Mouse (Mus musculus): Measurements from ENCODE around the gene P2rx1. TPM values are rescaled to one million over a fixed set of nuclear protein-coding genes. Genes with fewer than 3 reads are reported as not detected.

P2rx1 gene
- 542 and 648 TPM in 2 replicates for polyA plus RNA-seq (2012; rRNA removed)

DNA sequence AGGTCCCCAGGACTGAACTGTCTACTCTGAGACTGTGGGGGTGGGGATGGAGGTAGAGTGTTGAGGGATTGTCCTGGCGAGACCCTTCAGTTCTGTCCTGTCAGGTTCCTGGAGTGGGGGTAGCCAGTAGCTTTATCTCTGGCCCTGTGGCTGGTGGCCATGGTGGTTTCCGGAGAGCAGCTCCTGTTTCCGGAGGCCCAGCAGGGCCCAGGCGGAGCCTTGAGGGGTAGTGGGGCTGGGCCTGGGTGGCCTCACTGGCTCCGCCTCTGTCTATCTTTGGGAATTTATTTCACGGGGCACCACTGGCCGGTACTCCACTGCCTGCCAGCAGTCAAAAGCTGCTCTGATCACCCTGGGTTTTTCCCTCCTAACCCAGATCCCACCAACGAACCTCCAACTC, at the start of gene P2rx1:
TSS of gene P2rx1 (plus strand) at position 333 of the 400 bp plus-strand sequence.
- DNase-seq (ENCODE audit: low spot score): no peak

DNA sequence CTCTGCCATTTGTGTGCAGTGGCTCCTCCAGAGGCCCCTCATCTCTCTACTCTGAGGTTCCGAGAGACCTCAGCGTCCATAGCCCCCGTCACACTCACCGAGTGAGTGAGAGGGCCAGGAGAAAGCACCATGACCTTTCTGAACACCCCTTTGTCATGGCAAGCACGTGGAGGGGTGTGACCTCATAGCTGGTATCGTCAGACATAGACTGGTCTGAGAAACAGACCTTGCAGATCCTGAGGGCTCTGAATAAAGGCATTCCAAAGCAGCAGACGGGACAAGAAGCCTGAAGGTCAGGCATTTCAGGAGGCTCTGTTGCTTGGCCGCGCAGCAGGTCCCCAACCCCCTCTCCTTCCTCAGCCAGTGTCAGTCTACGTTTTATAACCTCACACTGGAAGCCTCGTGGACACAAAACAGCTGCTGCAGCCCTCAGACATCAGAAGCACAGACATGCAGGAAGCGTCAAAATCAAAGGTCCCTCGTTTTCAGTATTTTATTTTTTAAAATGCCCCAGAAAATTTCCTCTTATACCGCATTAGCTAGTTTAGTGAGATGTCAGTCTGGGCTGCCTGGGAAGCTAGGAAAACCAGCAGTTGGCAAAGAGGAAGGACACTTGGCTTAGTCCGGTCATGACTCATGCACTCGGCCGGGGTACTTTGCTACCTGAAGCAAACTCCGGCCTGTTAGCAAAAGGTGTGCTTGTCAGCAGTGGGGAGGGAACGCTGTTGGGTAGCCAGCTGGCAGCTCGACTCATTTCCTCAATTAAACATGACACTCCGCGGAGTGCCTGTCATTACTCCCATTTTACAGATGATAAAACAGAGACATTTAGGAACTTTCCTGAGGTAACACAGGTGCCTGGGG, 47.5 kb upstream of the P2rx1 start:
- DNase-seq (ENCODE audit: low spot score): no peak

DNA sequence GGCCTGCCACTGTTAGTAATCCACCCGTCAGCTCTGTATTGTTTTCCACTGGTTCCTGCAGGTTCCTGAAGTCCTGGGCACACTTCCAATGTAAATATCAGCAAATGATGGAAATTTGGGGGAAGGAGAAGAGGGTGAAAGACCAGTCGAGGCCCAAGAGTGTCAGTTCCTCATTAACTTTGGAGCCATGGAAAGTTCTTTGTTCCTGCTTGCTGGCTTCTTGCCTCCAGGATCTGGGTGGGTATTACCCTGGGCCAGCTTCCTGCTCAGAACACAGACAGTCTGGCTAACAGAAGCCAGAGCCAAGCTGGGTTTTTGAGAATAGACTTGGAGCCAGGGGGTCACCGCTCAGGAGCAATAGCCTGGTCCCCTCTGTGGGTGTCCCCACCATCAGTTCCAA, 46.7 kb upstream of the P2rx1 start:
- DNase-seq (ENCODE audit: low spot score): no peak

DNA sequence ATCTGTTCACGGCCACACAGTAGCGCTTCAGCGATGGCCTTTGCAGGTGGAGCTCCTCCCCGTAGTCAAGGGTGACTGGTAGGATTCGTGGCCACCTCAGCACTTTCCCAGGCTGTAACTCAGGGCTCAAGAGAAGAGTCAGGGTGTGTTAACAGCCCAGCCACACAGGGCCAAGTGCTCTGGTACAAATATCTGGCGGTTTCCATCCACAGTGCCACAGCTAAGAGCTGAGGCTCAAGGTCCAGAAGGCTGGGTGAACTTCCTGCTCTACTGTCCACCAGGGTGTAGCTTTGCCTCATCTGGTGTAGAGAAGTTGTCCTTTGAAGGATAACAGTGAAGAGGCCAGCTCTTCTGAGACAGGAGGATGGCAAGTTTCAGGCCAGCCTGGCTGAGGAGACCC, 46.2 kb upstream of the P2rx1 start:
- no peak for DNase-seq (ENCODE audit: low spot score)

DNA sequence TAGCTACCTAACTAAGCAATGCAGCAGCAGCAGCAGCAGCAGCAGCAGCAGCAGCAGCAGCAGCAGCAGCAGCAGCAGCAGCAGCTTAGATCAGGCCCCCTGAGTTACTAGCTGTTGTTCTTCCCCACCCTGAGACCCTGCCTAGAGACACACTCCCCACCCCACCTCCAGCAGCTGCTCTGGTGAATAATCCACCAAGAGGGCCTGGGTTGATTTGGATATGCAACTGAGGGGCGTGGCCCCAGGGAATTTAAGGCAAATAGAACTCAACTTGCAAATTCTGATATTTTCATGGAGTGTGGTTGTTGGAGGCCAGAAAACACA, 45.8 kb upstream of the P2rx1 start:
- no peak for DNase-seq (ENCODE audit: low spot score)

DNA sequence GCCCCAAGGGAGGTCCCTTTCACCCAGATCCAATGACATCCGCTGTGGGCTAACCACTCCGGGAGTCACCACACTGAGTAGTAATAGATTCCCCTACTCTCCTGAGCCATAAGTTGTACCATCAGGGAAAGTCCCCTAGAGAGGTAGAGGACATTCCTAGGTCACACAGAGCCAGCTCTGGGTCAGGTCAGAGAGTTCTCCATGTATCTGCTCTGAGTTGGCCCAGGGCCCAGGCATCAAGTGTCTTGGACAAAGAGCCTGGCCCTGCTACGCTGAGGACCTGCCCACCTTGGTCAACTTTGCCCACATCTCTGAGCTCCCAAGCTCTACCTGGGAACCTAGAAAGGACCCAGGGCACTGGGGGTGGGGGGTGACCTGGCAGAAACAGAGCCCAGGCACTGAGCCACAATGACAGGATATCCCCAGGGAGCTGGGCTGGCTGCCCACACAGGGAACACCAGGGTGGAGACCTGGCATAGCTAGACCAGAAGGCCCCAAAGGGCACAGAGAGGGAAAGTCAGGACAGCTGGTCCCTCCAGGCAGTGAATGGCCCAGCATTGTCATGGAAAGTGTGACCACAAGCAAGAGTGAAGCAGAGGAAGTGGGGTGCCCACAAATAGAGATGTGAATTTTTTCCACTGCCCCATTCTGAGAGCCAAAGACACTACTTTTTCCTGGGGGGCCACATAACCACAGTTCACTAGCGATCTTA, 45.3 kb upstream of the P2rx1 start:
- DNase-seq (ENCODE audit: low spot score): no peak

DNA sequence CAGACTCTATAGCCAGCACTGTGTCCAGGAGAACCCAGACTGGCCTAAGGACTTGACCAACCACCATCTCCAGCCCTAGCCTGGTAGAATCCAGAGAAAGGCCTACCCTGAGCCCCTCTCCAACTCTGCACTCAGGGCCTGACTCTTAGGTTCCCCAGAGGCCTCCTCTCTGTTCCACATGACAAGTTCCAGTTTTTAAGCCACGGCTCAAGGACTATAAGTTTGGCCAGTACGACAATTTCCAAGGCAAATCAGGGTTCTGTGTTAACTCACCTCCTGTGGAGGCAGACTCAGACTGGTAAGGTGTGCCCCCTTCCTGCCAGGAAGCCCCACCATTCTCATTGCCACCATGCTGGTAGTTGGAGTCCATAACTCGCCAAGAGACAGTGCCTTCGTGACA, 44.7 kb upstream of the P2rx1 start:
- DNase-seq (ENCODE audit: low spot score): no peak

DNA sequence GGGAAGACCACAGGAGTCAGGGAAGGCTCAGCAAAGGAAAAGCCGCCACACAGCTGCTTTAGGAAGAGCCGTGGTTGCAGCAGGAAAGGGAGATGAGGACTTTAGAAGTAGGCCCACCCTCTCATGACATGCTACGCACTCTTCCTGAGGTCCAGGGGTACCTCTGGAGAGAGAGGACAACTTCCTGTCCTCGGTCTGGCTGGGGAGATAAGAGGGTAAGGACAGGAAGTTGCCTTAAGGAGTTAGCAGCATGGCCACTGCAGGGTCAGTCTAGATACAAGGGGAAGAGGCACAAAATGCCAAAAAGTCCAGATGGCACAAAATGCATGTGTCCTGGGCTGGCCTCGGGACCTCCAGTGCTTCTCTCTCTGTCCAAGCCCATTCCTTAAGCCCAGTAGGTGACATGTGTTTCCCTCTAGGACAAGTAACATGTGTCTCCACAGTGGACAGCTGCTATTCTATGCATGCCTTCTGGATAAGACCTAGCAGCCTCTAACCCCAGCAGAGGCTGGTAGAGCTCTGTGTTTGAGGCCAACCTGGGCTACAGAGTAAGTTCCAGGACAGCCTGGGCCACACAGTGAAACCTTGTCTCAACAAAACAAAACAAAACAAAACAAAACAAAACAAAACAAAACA, 43.4 kb upstream of the P2rx1 start:
- no peak for DNase-seq (ENCODE audit: low spot score)

DNA sequence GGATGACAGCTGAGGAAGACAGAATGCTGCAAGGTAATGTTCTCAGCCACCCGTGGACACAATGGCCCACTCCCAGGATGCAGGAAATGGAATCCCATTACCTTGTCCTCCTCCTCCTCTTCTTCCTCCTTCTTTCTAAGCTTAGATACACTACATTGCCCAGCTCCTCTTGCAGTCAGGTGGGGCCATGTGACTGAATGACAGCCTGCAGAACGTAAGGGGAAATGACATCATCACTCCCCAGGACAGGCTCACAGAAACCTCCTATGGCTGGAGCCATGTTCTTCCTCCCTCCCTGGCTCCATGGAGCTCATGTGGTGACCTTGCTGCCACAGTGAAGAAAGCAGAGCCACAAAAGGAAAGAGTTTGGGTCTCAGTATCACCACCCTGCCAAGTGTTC, 41.6 kb upstream of the P2rx1 start:
- no peak for DNase-seq (ENCODE audit: low spot score)

DNA sequence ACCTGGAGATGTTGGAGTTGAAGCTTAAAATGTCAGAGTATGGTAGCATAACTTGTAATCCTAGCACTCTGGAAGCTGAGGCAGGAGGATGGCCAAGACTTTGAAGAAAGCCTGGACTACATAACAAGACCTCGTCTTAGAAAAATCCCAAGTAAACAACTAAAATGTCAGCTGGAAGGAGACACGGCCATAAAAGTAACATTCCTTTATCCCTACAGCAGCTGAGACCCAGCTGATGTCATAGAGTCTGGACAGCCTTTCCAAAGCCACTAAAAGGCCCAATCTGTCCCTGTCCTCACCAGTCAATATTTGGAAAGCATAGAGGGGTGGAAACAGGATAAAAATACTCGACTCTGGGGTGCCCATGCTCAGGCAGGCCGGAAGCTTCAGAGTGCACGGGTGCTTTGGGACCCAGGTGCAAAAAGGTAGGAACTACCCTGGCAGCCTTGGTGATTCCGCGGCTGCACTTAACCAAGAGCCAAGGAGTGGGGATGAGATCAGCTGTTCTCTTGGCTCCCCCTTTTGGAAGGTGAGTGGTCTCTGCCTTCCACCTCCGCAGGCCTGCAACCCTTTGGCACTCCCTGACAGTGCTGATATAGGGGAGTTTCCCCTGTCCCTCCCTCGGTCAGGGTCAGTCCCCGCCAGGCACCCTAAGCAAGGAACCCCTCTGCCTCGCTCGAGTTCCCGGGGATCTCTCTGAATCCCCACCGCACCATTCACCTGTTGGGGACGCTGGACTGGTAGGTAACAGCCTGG, 38.8 kb upstream of the P2rx1 start:
- no peak for DNase-seq (ENCODE audit: low spot score)

DNA sequence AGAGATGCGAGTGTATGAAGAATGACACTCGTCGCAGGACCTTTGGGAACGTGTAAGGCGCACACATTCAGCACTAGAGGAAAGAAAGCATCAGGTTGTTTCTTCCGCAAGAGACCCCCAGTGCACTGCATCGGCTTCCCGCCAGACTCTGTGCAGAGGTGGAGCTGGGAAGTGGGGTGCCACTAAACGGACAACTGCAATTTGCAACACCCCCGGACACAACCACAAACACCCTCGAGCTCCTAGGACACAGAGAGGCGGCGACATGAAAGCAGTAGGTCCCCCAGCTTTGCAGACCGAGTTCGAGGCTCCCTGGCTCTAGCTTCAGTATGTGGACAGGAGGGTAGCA, 38.2 kb upstream of the P2rx1 start:
- DNase-seq (ENCODE audit: low spot score): no peak

DNA sequence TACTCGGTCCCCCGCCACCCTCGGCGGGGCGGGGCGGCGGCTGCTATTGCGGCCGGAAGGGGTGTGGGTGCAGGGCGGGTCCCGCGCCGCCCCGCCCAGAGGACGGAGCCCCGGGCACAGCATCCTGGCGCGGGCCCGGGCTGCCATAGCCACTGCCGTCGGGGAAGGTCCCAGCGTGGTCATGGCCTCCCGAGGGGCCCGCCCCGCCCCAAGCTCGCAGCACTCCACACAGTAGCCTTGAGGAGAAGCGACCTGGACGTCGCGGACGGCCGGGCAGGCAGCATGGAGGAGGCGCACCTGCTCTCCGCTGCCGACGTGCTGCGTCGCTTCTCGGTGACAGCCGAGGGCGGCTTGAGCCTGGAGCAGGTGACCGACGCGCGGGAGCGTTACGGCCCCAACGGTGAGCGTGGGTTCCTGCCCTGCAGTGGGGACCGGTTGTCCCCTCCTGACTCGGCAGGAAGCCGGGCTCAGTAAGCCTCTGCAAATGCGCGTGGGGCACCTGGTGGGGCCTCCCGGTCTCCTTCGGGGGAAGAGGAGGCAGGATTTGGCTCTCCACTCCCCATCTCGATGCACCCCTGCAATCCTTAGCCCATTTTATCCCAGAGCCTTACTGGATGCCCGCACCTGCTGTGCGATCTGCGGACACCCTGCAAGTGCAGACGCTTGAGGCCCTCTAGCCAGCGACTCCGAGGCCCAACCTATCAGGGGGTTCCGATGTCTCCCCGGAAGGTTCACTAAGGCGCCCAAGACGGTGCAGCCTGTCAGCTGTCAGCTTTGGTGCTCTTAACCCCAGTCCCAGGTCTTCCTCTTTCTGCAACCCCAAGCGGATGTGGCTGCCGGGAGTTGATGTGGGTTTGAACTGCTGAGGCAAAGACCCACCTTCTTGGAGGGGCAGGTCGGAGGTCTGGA, 37.6 kb upstream of the P2rx1 start, which contains the start of gene Atp2a3:
TSS of gene Atp2a3 (plus strand) at position 98 of the 909 bp plus-strand sequence.
- DNase-seq (ENCODE audit: low spot score): no peak

DNA sequence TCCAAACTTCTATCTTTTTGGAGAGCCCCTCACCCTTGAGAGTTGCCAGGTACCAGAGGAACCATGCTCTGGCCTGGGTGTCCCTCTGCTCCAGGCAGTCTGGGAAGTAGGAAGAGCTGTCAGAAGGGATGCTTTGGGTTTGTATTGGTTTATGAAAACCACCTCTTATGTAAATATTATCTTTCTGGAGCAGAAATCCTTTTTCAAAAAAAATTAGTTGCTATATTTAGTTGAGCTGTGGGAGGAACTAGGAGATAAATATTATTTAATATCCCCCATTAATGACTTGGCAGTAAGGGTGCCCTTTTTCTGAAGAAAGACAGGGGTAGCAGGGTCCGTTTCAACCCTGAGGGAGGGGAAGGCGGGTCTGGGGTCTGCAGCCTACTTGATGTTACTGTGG, 36.5 kb upstream of the P2rx1 start:
- no peak for DNase-seq (ENCODE audit: low spot score)

DNA sequence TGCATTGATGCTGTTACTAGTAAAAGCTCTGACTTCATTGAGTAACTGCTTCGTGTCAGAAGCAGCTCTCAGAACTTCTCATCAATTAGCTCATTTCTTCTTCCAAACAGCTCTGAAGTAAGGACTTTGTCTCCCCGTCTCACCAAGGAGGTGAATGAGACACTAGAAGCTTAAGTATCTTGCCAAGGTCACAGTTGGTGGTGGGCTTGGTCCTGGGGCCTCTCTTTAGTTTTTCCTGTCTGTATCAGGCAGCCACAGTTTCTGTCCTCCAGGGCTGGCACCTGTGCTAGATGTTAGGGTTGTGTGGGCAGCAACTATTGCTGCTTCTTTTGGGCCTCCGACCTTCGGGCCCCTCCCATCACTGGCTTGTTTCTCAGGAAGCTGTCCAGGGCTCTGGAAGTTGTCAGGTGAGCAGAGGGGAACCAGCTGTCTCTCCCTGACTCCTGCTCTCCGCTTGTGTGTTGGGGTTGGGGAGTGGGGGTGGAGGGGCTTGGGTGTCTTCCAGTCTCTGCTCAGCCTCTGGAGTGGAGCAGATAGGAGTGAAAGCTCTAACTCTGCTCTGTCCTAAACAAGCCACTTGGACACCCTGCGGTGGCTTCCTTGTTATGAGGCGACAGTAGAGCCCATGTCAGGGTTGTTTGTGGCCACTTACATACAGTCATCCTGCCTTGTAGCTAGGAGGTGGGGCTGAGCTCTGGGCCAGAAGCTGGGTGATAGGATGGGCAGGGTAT, 35.7 kb upstream of the P2rx1 start:
- DNase-seq (ENCODE audit: low spot score): no peak

DNA sequence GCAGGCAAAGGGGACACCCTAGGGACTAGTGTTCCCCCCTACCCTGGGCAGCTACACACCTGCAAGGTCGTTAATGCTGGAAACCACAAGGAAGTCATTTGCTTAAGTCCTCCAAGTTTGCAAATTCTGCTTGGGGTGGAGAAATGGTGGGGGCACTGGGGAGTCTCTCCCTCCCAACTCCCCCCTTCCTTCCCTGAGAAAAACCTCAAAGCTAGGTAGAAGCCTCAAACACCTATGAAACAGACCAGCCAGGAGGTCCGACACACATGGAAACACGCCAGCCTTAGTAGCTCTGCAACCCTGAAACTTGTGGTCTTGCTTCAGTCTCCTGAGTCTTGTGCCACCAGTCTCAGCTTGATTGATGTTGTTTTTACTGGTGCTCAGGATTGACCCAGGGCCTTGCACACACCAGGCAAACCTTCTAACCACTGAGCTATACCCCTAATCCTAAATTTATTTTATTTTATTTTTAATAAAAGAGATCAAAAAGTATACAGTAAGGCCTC, 35.1 kb upstream of the P2rx1 start:
- DNase-seq (ENCODE audit: low spot score): no peak

DNA sequence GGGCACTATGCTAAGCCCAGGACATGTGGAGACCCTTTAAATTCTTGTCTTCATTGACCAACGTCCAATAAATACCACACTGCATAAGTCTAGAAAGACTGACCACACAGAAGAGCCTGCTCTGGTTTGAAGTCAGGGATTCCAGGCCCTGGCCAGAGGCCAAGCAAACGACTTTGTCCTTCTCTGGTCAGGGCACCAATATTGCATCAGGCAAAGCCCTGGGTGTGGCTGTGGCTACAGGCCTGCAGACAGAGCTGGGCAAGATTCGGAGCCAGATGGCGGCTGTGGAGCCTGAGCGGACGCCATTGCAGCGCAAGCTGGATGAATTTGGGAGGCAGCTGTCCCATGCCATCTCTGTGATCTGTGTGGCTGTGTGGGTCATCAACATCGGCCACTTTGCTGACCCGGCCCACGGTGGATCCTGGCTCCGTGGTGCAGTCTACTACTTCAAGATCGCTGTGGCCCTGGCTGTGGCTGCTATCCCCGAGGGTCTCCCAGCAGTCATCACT, 23.9 kb upstream of the P2rx1 start:
- no peak for DNase-seq (ENCODE audit: low spot score)

DNA sequence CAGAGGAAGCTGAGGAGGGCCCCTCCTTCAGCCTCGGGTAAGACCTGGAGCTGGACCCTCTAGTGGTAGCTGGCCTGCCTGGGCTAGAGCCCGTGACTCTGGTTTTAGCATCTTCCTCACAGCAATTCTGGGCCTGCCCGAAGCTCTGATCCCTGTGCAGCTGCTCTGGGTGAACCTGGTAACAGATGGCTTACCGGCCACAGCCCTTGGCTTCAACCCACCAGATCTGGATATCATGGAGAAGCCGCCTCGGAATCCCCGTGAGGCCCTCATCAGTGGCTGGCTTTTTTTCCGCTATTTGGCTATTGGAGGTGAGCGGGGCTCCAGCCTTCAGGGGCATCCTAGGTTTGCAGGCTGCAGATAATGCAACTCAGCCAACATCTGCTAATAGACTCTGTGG, 16.4 kb upstream of the P2rx1 start:
- DNase-seq (ENCODE audit: low spot score): no peak

DNA sequence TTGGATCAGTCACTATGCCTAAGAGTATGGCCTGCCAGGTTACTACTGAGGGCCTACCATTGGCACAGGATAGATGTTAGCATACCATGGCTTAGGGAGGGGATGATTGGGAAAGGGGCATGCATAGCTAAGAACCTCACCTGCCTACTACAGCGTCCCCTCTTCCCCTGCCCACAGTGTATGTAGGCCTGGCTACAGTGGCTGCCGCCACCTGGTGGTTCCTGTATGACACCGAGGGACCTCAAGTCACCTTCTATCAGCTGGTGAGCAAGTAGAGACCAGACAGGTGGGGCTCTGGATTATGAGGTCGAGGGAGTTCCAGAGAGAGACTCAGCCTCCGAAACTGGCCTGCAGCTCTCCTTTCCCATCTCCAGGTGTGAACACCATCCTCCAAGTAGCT, 15.6 kb upstream of the P2rx1 start:
- DNase-seq (ENCODE audit: low spot score): no peak

DNA sequence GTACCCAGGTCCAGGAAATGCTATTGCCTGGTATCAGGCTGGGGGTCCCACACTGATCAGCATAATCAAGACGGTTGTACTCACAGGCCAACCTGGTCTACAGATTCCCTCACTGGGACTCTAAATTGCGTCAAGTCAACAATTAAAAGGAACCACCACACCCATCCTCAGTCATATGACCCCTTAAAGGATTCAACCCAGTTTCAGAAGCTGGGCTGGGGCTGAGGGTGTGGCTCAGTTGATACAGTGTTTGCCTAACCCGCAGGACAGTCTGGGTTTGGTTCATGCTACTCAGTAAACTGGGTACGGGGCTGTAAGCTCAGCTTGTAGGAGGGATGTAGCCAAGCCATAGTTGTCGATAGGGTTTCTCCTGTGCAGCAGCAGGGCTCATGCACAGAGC, 12.2 kb upstream of the P2rx1 start:
- DNase-seq (ENCODE audit: low spot score): no peak

DNA sequence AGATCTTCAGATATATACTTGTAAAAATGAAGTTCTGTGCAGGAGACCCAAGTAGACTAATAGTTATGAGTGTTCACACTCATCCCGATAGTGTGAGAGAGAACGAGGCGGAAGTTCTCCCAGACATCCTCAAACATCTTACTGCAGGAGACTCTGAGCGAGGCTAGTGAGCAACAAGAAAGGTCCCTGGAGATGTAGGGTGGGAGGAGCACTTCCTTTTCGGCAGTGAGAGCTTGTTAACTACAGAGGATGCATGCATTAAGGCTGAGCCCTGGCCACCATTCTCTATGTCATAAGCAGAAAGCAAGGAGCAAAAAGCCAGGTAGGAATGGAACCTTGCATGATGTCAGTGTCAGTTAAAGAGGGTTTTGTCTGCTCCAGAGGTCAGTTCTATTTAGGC, 11.7 kb upstream of the P2rx1 start:
- no peak for DNase-seq (ENCODE audit: low spot score)
